In the genomic region with DNA sequence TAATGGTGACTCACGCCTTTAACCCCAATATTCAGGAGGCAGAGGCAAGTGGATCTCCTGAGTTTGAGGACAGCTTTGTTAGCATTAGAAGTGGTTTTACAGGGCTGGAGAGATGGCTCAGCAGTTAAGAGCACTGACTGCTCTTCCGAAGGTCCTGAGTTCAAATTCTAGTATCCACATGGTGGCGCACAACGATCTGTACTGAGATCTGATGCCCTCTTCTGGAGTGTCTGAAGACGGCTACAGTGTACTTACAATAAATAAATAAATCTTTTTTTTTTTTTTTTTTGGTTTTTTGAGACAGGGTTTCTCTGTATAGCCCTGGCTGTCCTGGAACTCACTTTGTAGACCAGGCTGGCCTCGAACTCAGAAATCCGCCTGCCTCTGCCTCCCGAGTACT, we compare ENCODE assay signal across 3 mouse cellular contexts. TPM values are rescaled to one million over a fixed set of nuclear protein-coding genes. Genes with fewer than 3 reads are reported as not detected.
"Had no signal": no experiment of that assay in that cellular context is flagged by ENCODE, and none has a peak within 500 bp of the region (broad histone marks: within the 10 kb centered on the region; RNA-seq: fewer than 3 reads in every experiment).

No protein-coding gene starts in this region.

RNA-seq across cellular contexts. Expression of gene Milr1, which starts 10.3 kb away (rescaled TPM):
- total RNA-seq: hindbrain, postnatal 0 days; layer of hippocampus, adult 2 months; layer of hippocampus, postnatal 25 days had no signal
